Mouse (Mus musculus): ENCODE results near the gene Lce1d.

The Lce1d gene

GRCm38 (mm10) chr3:92687110-92687509, at the start of gene Lce1d:
TSS of gene Lce1d (minus strand) at chr3:92687210.
- 78% methylated on average over 2 of the region's 2 CpGs for WGBS

DNA sequence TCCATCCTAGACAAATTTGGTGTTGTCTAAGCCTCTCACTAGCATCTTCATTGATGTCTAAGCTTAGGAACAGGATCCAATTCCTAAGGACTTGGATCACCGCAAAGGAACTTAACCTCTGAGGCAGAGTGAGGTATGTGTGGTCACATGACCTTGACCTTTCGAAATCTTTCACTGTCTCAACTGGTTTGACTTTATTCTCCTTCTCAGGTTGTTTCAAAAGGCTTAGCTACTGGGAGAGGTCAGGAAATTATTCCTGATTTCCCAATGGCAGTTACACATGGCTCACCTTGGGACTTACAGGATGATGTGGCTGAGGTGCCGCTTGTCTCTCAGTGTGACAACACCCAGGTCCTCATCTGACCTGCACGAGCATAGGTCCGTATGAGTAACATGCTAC, 35.6 kb upstream of the Lce1d start:
- WGBS, result 91% methylated on average over 5 of the region's 5 CpGs

DNA sequence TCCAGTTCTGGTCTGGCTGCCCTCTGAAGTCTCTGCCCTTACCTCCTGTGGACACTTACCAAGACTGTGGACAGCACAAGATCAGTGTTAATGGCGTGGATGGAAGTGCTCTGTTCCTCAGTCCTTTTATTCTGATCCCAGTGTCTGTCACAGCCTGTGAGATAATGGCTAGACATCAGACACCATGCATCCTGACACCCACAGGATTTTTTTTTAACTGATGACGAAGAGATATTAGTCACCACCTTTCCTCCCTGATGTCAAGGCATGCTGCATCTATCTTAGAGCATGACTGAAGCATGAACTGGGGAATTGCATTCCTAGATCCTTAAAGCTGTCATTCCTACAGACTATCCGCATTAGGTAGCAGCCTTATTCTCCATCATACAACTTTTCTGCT, 33.2 kb upstream of the Lce1d start, which contains the start of gene Lce1f:
Gene Lce1f, minus strand, starts transcription at position 101 of the 400 bp plus-strand sequence.
- WGBS, result 71% methylated on average over 3 of the region's 3 CpGs

DNA sequence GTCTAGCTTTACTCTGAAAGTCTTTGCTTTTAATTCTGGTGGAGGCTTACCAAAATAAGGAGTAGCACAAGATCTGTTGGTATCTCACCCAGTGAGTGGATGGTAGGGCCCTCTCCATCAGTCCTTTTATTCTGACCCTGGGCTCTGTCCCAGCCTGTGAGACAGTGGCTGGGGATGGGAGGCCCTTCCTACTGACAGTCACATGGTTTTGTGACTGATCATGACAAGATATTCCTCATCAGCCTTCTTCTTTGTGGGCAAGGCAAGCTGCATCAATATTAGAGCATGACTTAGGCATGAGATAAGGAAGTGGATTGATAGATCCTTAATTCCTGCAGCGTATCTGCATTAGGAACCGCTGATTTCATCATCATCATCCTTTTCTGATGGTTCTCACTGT, 22.0 kb upstream of the Lce1d start, which contains the start of gene Lce1e:
Gene Lce1e, minus strand, starts transcription at position 101 of the 400 bp plus-strand sequence.
- WGBS, result 87% methylated on average over 2 of the region's 2 CpGs

DNA sequence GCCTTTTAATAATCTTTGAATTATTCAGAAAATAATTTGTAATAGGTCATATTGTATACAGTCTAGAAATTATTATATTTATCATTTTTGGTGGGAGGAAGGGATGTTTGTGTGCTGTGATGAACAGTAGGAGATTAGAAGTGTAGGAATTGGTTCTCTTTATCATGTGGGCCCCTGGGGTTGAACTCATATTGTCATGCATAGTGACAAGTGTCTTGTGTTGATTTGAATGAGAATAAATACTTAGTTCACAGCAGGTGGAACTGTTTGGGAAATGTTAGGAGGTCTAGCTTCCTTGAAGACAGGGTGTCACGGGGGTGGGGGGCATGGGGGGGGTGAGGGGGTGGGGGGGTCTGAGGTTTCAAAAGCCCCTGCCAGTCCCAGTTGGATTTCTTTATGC, 7.6 kb upstream of the Lce1d start:
- WGBS, result 23% methylated on average over 1 of the region's 1 CpGs

GRCm38 (mm10) chr3:92689154-92689553, 2.1 kb upstream of the Lce1d start:
- WGBS, result 77% methylated on average over 16 of the region's 16 CpGs

- 93% methylated on average over 4 of the region's 4 CpGs for WGBS
Measured at GRCm38 (mm10) chr3:92678947-92679346, 8.1 kb downstream of the Lce1d start, which contains the start of gene Lce1c. TSS of gene Lce1c (plus strand) at chr3:92679247.

GRCm38 (mm10) chr3:92670215-92670614, 16.8 kb downstream of the Lce1d start, which contains the start of gene Lce1a2:
TSS of gene Lce1a2 (minus strand) at chr3:92670315.

DNA sequence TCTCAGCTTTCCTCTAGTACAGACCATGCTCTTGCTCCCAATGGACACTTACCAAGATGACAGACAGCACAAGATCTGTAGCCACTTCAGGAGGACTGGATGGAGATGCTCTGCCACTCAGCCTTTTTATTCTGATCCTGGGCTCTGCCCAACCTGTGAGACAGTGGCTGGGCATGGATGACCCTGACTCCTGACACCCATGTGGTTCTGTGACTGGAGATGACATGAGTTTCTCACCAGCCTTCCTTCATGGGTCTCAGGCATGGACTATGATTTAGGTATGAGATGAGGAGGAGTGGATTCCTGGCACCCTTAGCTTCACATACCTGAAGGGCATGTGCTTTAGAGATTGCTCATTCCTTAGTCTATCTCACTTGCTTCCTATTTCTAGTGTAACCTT, 30.2 kb downstream of the Lce1d start, which contains the start of gene Lce1b:
Gene Lce1b, minus strand, starts transcription at position 101 of the 400 bp plus-strand sequence.

GRCm38 (mm10) chr3:92648207-92648606, 38.8 kb downstream of the Lce1d start, which contains the start of gene Lce1a1:
TSS of gene Lce1a1 (minus strand) at chr3:92648307.
- WGBS, result 88% methylated on average over 1 of the region's 1 CpGs

GRCm38 (mm10) chr3:92639854-92640253, 47.2 kb downstream of the Lce1d start:
- WGBS, result 94% methylated on average over 15 of the region's 15 CpGs

DNA sequence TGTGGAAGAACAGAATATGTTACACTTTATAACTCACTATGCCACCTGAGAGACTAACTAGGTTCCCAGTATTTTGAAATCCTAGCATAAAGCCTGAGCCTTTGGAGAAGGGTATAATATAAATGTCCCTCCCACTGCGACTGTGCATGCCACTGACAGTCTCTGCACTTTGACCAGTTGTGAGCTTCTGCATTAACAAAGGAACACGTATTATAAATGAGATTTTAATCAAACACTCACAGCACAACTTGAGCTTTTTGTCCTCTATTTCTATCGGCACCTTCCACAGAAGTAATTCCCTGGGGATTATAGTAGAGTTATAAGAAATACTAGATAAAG, 48.4 kb downstream of the Lce1d start:
- WGBS, result 71% methylated on average over 3 of the region's 3 CpGs

GRCm38 (mm10) chr3:92637745-92638652, 49.0 kb downstream of the Lce1d start:
- 33% methylated on average over 1 of the region's 1 CpGs for WGBS

All from cerebral cortex, adult 2 months (tissue).